Mouse (Mus musculus) forelimb bud, embryonic 11.5 days (tissue): ENCODE data around the gene Hc.

Experiments
- DNase-seq: peaks from one replicate; pipeline ENCODE4 v3.0.0-alpha.2; 2012; ENCODE audit warnings: low read depth, low spot score

Gene Hc

GRCm38 (mm10) chr2:34953547-34954116, 107.6 kb downstream of the Hc start:
- no peak for DNase-seq

GRCm38 (mm10) chr2:34953018-34953417, 108.2 kb downstream of the Hc start:
- DNase-seq: no peak

GRCm38 (mm10) chr2:34951469-34951868, 109.8 kb downstream of the Hc start:
- no peak for DNase-seq

GRCm38 (mm10) chr2:34948622-34949021, 112.6 kb downstream of the Hc start:
- DNase-seq: no peak

- DNase-seq: no peak
Observed at GRCm38 (mm10) chr2:34946046-34946445, 115.2 kb downstream of the Hc start.

- no peak for DNase-seq
Observed at GRCm38 (mm10) chr2:34945580-34945979, 115.7 kb downstream of the Hc start.

GRCm38 (mm10) chr2:34944761-34945160, 116.5 kb downstream of the Hc start:
- DNase-seq: no peak

GRCm38 (mm10) chr2:34943556-34944120, 117.6 kb downstream of the Hc start:
- no peak for DNase-seq

GRCm38 (mm10) chr2:34941061-34941675, 120.1 kb downstream of the Hc start:
- DNase-seq: peak; percentile 66

GRCm38 (mm10) chr2:34940246-34940645, 121.0 kb downstream of the Hc start:
- DNase-seq: no peak

- no peak for DNase-seq
Observed at GRCm38 (mm10) chr2:34938269-34939208, 122.7 kb downstream of the Hc start.

- DNase-seq: no peak
Observed at GRCm38 (mm10) chr2:34937460-34937859, 123.8 kb downstream of the Hc start.
